Mouse (Mus musculus): ENCODE data around the gene Zmynd8.

The Zmynd8 gene

GRCm38 (mm10) chr2:165899474-165899873 is 658 bp upstream of the Zmynd8 start:
- DNase-seq (ENCODE audit: low read depth, low spot score): peak; percentile 60

DNA sequence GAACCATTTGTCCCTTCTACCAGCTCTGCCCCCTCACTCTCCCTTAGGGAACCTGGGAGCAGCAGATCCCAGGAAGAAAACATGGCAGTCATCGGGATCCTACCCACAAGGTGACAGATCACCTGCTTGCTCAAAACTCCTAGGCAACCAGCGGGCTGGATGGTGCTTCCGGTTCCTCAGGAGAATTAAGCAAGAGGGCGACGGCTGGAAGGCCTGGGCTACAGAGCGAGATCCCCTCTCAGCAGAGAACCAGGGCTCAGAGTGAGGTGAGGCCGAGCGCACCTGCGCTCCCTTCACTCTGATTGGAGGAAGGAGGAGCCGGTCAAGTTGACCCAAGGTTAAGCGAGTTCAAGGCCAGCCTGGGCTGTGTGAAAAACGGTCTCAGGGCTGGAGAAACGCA is 2.6 kb downstream of the Zmynd8 start:
- DNase-seq (ENCODE audit: low read depth, low spot score): no peak

DNA sequence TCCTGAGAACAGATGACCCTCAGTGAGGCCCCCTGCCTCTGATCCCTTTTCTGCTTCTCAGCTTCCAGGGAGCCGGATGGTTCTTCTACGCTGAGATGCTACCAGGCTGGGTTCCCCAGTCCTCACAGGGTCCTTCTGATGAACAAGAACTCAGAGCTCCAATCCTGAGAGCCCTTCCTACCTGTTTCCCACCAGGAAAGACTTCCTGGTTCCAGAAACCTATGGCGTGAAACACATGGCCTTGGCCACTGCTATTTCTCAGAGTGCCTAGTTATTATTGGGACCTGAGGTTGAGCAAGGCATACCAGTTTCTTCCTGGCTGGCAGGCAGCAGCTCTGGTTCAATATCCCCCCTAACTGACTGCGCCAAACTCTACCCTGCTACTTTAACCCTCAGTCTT is 3.1 kb downstream of the Zmynd8 start:
- DNase-seq (ENCODE audit: low read depth, low spot score): no peak

- DNase-seq (ENCODE audit: low read depth, low spot score): peak; percentile 73
Observed at GRCm38 (mm10) chr2:165894533-165894932, 4.3 kb downstream of the Zmynd8 start.

GRCm38 (mm10) chr2:165893232-165893631 is 5.6 kb downstream of the Zmynd8 start:
- DNase-seq (ENCODE audit: low read depth, low spot score): no peak

GRCm38 (mm10) chr2:165892626-165893025 is 6.2 kb downstream of the Zmynd8 start:
- no peak for DNase-seq (ENCODE audit: low read depth, low spot score)

DNA sequence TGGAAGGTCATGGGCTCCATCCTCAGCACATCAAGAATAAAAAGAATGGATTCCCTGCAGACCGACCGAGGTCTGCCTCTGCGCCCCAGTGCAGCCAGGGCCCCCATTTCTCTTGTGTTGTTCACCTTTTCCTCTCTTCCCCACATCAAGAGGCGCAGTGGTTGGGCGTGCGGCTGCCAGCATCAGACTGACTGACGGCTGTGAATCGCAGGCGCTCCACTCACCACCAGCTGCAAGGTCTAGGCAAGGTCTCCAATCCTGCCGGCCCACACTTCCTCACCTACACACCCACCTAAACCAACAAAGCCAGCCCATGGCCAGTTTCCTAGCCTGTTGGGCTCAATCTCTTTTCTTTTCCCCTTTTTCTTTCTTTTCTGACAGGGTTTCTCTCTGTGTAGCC is 8.4 kb downstream of the Zmynd8 start:
- no peak for DNase-seq (ENCODE audit: low read depth, low spot score)

DNA sequence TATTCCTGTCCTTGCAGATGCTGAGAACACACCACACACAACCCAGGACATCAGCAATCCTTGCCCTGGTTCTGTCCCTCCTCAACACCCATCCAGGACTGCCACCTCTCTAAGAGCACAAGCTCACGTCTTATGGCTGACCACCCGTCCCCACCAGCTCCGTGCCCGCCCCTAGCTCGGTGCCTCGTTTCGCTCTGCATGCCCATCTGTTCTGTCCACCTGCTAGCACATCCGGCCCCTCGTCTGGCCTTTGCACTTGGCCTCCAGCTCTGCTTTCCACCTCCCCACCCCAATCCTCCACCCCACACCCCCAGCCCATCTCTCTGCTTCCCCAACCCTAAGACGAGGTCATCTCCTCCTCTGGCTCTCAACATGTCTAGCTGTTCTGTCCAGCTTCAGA is 8.9 kb downstream of the Zmynd8 start:
- no peak for DNase-seq (ENCODE audit: low read depth, low spot score)

DNA sequence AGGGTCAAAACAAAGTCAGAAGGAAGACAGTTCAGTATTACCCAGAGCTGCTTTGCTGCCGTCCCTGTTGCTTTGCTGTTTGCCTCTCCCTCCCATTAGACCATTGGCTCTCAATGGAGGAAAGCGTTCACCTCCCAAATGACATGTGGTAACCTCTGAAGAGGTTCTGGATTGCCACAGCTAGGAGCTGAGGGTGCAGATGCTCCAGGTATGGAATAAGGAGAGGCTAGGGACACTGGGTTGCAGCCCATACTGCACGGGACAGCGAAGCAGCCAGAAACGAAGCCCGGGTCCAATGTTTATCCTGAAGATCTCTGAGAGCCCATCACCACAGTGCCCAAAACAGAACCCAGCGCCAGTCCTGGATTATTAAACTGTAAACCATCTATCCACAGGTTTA is 9.6 kb downstream of the Zmynd8 start:
- no peak for DNase-seq (ENCODE audit: low read depth, low spot score)

DNA sequence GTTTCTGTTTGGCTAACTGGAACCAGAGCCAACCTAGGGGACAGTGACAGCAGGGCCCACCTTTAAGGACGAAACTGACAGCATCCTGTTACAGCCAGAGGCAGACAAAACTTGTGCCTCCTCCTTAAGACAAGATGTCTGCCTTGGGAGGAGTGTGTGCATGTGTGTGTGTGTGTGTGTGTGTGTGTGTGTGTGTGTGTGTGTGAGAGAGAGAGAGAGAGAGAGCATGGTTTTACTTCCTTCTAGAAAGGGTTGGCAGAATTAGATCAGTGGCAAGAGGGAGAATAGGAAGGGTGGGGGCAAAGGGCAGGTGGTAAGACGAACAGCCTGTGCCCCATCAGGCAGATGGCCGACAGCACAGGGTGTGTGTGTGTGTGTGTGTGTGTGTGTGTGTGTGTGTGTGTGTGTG is 10.0 kb downstream of the Zmynd8 start:
- DNase-seq (ENCODE audit: low read depth, low spot score): no peak

DNA sequence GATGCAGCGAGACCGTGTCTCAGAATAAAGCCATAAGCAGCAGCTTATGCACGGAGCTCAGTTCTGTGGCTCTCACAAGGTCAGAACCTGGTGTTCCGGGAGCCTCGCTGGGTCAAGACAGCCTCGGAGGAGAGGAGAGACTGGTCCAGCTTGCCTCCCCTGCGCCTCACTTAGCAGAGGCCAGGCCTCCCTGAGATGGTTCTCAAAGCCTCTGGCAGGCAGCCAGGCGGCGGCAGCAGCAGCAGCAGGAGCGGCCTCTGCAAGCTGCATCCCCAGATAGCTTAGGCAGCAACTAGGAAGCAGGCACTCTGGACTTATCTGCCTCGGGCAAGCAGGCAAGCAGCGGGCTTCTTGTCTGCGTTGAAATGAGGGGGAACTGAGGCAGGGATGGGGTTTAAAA is 10.4 kb downstream of the Zmynd8 start:
- no peak for DNase-seq (ENCODE audit: low read depth, low spot score)

DNA sequence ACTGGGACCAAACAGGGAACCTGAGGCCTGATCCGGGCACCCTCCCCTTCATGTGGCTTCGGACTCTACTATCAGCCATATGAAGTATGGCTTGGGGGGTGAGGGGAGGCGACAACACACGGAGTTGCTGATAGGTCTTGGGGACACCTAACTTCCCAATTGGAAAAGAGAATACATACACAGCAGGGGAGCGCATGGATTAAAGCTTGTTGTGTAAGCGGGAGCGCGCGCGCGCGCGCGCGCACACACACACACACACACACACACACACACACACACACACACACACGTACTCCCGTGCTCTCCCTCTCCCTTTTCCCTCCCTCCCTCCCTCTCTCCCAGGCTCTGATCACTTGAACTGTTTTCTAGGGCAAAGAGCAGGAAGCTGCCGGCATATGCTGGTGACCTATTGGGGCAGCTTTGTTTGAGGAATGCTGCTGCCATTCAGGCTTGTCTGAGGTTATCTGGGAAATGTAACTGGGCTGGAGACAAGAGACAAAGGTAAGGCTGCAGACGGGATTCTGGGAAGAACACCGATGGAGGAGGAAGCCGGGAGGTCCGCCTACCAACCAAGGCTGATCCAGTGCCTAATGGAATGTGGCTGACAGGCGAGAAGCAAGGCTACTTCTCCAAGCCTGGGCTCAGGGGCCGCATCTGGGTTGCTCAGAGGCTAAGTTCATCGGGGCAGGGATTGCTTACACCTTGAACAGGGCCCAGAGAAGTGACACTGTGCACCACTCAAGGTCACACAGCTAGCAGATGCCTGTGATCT is 11.8 kb downstream of the Zmynd8 start:
- DNase-seq (ENCODE audit: low read depth, low spot score): peak; percentile 84

DNA sequence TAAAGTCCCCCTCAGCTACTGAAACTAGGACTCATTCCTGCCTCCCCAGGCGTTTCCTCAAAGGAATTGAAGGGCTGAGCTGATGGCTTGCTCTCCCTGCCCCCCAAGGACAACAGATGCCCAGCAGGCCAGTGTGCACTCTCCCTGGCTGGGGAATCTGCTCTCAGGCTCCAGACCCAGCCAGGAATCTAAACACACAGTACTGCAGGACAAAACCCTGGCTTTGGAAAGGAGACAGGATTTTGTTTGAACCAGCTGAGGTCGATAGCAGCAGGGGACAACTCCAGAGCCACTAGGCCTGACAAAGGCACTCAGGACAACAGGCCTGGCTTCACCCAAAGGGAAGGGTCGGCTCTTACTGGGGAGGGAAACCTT is 12.3 kb downstream of the Zmynd8 start:
- DNase-seq (ENCODE audit: low read depth, low spot score): no peak

- DNase-seq (ENCODE audit: low read depth, low spot score): no peak
Observed at GRCm38 (mm10) chr2:165885951-165886320, 12.9 kb downstream of the Zmynd8 start.

GRCm38 (mm10) chr2:165885225-165885950 is 13.4 kb downstream of the Zmynd8 start:
- DNase-seq (ENCODE audit: low read depth, low spot score): peak; percentile 66

GRCm38 (mm10) chr2:165884577-165885224 is 14.1 kb downstream of the Zmynd8 start:
- peak; percentile 96 for DNase-seq (ENCODE audit: low read depth, low spot score)

DNA sequence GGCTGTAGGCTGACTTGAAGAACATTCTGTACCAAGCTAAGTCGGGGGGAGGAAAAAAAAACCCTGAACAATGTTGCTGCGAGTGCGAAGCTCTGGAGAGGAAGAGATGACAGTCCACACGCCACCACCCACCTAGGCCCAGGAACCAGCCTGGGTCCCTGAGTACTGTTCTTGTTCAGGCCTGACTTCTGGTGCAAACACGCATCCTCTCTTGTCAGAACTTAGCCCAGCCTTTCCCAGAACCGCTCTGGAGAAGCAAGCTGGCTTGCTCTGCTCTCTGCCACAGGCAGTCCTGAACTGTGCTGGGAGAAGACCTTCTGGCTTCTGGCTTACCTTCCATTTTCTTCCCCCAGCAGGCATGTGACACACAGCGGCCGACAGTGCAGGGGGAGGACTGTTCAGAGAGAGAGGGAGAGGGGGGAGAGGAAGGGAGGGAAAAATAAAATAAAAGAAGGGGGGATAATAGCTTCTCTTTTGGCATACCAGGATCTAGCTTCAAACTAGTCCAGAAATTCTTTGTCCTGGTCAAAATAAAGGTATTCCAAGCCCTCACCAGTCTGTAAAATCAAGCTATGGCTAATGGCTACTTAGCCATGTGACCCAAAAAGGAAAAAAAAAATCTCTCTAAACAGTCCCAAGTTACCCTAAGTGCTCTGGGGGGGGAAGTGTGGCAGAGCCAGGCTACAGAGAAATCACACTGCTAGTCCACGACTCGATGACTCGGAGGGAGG is 14.8 kb downstream of the Zmynd8 start:
- no peak for DNase-seq (ENCODE audit: low read depth, low spot score)

- no peak for DNase-seq (ENCODE audit: low read depth, low spot score)
Observed at GRCm38 (mm10) chr2:165883006-165883405, 15.8 kb downstream of the Zmynd8 start.

DNA sequence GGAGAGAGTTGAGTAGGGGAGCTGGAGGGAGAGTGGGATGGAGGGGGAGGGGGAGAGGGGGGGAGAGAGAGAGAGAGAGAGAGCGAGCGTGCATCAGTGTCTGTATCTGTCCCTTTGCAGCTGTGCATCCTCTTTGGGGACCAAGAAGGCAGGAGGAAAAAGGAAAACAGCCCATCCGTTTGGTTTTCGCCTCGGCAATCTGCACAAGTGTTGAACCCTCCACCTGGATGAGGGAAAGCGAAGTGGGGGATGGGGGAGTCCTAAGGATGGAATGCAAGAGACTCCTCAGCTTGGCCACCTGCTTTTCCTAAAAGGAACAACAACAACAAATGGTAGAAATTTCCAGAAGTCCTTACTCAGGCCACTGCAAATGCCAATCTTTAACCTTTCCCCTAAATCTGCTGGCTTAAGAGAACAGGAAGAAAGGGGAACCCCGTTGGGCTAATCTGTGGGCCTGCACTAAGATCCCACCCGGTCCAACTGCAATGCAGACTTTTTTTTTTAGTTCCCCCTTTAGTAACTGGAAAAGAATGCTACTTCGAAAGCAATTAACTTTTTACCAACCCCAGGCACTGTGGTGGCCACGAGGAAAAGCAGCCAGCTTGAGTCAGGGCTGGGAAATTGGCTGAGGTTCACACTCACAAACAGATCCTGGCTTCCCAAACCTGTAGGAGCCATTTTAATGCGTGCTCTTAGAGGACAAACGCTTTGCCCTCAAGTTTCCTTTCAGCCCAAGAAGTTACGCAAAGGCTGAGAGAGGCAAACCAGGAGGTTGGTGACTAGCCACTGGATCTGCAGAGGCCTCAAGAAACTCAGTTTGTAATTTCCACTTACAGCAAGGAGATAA is 17.0 kb downstream of the Zmynd8 start:
- no peak for DNase-seq (ENCODE audit: low read depth, low spot score)

DNA sequence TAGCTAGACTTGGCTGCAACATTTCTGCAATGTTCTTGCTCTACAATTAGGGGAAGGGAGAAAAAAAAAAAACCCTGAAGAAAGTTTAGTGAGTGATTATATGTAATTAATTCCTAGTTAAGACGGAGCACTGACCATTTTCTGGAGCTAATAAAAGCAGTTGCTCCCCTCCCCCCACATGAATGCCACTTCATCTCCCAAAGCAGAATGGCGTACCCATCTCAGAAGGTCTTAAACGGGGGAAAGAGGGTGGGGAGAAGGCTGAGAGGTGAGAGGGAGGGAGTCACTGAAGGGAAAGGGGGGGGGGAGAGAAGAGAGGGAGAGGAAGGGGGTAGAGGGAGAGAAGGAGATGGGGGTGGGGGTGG is 17.6 kb downstream of the Zmynd8 start:
- no peak for DNase-seq (ENCODE audit: low read depth, low spot score)

DNA sequence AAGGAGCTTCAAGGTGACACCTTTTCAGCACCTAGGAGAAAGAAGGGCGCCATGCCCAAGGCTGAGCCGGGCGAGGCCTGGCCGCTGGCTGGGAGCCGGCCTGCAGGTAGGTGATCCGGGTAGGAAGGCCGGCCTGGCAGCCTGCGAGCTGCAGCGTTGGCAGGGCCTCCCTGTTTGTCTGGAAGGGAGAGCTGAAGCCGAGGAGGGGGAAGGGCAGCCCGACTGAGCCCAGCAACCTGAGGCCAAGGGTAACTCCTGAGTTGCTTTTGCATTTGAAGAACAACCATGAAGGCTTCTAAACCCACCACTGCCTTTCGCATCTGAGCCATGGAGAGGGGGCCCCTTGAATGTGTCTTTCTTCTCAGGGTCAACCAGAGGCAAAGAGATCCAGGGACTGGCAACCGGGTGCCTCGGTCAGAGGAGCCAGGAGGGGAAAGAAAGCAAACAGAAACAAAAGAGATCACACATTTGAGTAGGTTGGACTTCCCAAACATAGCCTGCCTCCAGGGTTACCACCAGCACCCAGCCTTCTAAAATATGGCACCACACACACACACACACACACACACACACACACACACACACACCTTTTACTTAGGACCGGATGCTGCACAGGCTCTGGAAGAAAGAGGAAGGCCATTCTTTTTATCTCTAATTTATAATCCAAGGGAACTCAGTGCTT is 18.2 kb downstream of the Zmynd8 start:
- DNase-seq (ENCODE audit: low read depth, low spot score): no peak

Measured in ZHBTc4 (cell line).